Mouse (Mus musculus) thymus, adult 2 months (tissue): ENCODE results near the gene Gabarapl2.

Experiments used
- CTCF ChIP-seq: fragments of 200-500 bp; IDR thresholded peaks from 2 replicates; pipeline ENCODE4 v1.5.1; 2012; ENCODE audit warnings: mild to moderate bottlenecking, control low read depth, low read length, moderate library complexity, borderline replicate concordance; ENCODE audit not compliant: control insufficient read depth, poor library complexity, insufficient read depth; ENCODE audit errors: extremely low read depth
- POLR2A ChIP-seq: fragments of 200-500 bp; IDR thresholded peaks from 2 replicates; pipeline ENCODE4 v1.6.1; 2012; ENCODE audit warnings: mild to moderate bottlenecking, low read length, control low read depth, moderate library complexity; ENCODE audit not compliant: control insufficient read depth, poor library complexity, insufficient read depth; ENCODE audit errors: extremely low read depth

- TF ChIP-seq CTCF: no peak
- TF ChIP-seq POLR2A: no peak
Observed at GRCm38 (mm10) chr8:111924976-111925375, 15.5 kb upstream of the Gabarapl2 start.
